Mouse (Mus musculus): ENCODE data around the gene Slc22a14.

- TF ChIP-seq CTCF (IDR thresholded peaks at IDR 0.05; ENCODE audit: extremely low read depth, insufficient read depth, low read length) (no peak), POLR2A (IDR thresholded peaks at IDR 0.05; ENCODE audit: extremely low read depth, insufficient read depth, low read length) (no peak)
Observed at GRCm38 (mm10) chr9:119375008-119375407, 9.7 kb upstream of the Slc22a14 start.
